Mouse (Mus musculus) liver, embryonic 14 days (tissue): ENCODE measurements around the gene Col4a6. TPM values are rescaled to one million over a fixed set of nuclear protein-coding genes. Genes with fewer than 3 reads are reported as not detected.

Experiments
- polyA plus RNA-seq: library from polyadenylated mRNA; depleted of rRNA; stranded (reverse); fragments of >200 nt; gene quantifications from 2 replicates; pipeline ENCODE4 v1.2.3, GENCODE M21; 2012; rRNA removed

Col4a6 gene
- polyA plus RNA-seq = 0.12 and 0.37 TPM in 2 replicates

GRCm38 (mm10) chrX:141473470-141474302 is at the start of gene Col4a6:
Gene Col4a6, minus strand, starts transcription at chrX:141474076.

DNA sequence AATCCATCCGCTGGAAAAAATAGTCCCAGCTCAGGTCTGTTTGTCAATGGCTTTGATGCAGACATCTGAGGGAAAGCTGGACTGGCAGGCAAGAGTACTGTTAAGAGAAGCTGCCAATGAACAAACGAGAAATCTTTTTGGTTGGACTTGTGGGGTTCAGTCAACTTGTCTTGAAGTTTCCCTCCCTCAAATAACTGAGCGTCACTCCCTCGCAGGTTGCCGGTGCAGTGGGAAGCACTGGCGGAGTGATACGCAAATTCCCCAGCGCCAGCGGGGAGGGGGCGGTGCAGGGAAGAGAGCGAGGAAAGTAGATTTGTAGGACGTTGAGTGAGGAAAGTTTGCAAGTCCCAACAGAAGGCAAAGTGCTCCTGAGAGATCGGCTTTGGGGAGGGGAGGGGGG is 1.2 kb upstream of the Col4a6 start, which contains the start of gene Col4a5:
TSS of gene Col4a5 (plus strand) at position 276 of the 400 bp plus-strand sequence.

Other genes with a start within 250 kb of the Col4a6 start
- gene Col4a5, start 1.3 kb upstream of the Col4a6 start, polyA plus RNA-seq = 0.50 and 0.95 TPM in 2 replicates